Mouse (Mus musculus): Measurements from ENCODE around the gene Thap7. TPM values are rescaled to one million over a fixed set of nuclear protein-coding genes. Genes with fewer than 3 reads are reported as not detected.

Gene Thap7
- polyA plus RNA-seq, 1 experiment, result 214 TPM

GRCm38 (mm10) chr16:17508546-17509239, 22.2 kb downstream of the Thap7 start, which contains the start of gene Lztr1:
Lztr1 (plus strand) TSS chr16:17508688.
- no peak for TF ChIP-seq GATA1 (IDR thresholded peaks at IDR 0.05; ENCODE audit: low read length)

DNA sequence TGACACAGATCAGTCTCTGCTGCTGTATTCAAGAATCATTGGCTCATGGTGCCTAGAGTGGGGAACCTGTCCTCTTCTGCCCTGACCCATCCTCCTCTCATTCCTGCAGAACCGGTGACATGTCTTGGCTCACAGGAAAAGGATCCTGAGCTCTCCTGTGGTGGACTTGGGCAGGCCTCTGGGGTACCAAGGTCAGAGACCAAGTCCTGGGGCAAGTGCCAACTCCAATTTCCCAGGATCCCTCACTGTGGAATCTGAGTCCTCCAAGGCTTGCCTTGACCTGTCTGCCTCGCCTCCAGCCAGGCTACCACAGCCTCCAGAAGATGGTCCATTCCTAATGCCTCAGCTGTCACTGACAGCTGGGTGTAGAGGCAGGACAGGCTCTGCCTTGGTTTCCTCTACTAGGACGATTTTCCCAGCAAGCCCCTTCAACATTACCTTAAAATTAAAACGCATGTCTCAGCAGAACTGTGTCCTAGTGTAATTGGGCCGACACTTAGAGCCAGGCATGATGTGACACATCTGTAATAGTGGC, 23.9 kb downstream of the Thap7 start:
- no peak for TF ChIP-seq GATA1 (IDR thresholded peaks at IDR 0.05; ENCODE audit: low read length)

DNA sequence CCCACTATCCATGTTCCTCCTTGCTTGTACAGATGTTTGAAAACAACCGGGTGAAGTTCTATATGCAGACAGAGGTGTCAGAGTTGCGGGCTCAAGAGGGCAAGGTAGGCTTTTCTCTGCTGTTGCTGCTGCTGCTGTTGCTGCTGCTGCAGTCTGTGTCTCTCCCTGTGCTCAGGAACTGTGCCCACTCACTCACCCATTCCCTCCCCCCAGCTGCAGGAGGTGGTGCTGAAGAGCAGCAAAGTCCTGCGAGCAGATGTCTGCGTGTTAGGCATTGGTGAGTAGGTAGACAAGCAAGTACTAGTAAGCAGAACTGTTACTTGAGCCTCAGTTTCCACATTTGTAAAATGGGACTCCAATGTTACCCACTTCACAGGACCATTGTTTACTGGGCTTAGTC, 28.3 kb downstream of the Thap7 start:
- TF ChIP-seq GATA1 (IDR thresholded peaks at IDR 0.05; ENCODE audit: low read length), result no peak

DNA sequence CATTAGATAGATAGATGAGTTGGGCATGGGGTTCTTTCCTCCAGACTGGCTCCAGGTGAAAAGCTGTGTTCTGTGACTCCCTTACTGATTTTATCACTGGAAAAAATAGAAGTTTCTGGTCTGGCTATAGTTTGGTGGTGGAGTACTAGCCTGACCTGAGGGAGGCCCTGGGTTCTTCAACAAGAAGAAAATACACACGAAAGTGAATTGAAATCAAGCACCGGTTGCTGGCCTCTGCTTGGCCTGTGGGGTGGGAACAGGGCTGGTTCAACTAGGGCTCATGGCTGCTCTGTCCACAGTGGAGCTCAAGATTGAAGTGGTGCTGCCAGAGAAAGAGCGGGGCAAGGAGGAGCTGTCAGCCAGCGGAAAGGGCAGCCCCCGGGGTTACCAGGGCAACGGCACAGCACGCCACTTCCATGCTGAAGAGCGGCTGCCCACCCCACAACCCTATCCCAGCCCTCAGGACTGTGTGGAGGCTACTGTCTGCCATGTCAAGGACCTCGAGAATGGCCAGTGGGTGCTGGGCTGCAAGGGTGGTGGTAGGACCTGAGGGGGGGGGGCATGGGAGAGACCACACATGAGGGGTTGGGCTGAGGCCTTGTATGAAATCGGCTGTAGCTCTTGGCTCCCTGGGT, 31.6 kb downstream of the Thap7 start:
- TF ChIP-seq GATA1 (IDR thresholded peaks at IDR 0.05; ENCODE audit: low read length), result no peak

DNA sequence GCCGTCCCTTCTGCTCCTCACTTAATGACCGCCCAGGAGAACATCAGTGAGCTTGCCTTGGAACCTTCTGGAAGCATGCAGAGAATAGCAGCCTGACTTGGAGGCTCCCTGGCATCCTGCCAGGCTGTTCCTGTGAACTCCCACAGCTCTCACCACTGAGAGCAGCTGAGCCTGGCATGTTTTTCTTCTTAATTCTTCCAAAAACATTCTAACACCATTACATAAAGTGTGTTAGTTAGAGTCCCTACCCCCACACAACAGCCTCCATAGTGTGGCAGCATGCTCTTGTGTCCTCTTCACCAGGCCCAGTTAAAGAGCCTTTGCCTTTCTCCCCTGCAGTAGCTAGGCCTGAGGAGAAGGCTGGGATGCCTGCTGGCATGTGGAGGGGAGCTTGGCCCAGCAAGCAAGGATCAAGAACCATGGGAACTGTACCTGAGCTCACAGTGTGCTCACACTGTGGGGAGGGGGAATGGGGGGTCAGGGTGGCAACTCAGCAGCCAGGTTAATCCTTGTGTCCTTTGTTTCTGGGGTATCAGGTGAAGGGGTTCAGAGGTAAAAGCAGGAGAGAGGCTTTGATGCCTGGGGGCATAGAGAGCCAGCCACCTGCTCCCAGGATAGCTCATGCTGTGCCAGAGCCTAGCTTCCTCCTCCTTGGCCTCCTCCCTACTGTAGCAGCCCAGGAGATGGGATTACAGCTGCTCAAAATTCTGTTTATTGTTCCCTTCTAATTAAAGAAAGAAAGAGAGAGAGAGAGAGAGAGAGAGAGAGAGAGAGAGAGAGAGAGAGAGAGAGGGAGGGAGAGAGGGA, 34.2 kb downstream of the Thap7 start:
- TF ChIP-seq GATA1 (IDR thresholded peaks at IDR 0.05; ENCODE audit: low read length), result no peak

GRCm38 (mm10) chr16:17491896-17492561, 38.9 kb downstream of the Thap7 start:
- TF ChIP-seq GATA1 (IDR thresholded peaks at IDR 0.05; ENCODE audit: low read length), result no peak

DNA sequence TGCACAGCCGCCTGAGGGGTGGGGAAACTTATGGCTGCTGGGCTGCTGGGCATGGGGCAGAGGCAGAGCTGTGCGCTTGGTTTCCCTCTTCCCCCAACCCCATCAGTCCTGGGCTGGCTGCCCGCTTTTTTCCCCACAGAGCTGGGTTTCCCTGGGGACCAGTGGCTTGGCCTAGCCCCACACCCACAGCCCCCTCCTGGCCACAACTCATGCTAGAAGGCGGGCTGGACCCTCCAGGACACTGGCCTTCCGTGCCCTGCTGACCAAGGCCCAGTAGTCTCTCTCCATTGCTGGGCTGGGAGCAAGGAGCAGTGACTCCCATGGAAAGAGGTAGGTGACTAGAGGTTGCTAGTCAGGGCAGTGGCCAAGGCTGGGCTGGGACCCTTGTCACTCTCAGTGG, 39.8 kb downstream of the Thap7 start:
- TF ChIP-seq GATA1 (IDR thresholded peaks at IDR 0.05; ENCODE audit: low read length), result no peak

GRCm38 (mm10) chr16:17489469-17490111, 41.3 kb downstream of the Thap7 start, which contains the start of gene Aifm3:
Aifm3 (plus strand) TSS chr16:17489611.
- no peak for TF ChIP-seq GATA1 (IDR thresholded peaks at IDR 0.05; ENCODE audit: low read length)

GRCm38 (mm10) chr16:17488478-17489468, 42.2 kb downstream of the Thap7 start:
- TF ChIP-seq GATA1 (IDR thresholded peaks at IDR 0.05; ENCODE audit: low read length), result no peak

- TF ChIP-seq GATA1 (IDR thresholded peaks at IDR 0.05; ENCODE audit: low read length), result no peak
These were observed 44.4 kb downstream of the Thap7 start for GRCm38 (mm10) chr16:17486505-17486904.

DNA sequence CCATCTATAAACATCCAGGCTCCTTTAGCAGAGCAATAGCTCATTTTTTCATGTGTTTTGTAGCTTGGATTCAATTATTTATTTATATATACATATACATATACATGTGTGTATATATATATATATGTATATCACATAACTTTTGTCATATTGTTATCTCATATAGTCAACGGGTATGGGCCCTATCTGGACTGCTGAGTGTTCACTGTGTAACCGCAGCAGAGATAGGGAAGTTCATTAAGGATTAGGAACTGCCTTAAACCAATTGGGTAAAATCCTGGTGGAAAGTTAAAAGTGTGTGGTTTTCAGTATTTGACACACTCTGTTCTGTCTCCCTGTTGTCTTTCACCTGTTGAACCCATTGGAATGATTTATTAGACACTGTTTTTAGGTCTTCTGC, 49.5 kb downstream of the Thap7 start:
- TF ChIP-seq GATA1 (IDR thresholded peaks at IDR 0.05; ENCODE audit: low read length), result peak; percentile 66

DNA sequence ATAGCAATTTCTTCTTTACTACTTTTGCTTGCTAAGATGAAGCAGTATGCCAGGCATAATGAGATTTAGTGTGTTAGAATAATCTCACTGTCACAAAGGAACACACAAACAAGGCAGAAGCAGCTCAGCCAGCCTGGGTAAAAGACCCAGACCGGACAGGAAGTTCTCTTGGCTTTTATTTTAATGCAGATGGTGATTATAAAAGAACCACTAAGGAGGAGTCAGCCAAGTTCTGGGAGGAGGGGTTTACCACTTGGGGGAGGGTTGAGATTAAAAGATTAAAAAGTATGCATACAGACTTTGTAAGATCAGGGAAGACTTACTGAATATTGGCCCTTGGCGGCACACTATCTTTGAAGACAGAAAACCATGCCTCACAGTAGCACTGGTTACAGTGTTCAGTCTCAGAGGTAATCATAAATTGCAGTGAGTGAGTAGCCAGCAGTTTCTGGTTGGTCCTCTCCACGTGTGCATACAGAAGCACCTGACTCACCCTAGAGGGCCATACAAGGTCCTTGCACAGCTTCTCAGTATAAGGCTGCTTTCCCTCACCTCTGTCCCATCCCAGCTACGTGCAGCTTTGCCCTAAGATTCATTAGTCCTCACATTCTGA, 52.5 kb downstream of the Thap7 start:
- no peak for TF ChIP-seq GATA1 (IDR thresholded peaks at IDR 0.05; ENCODE audit: low read length)

Other genes with a start within 250 kb of the Thap7 start
- not detected in 2 replicates for gene Serpind1, start 199.8 kb downstream of the Thap7 start, polyA plus RNA-seq (2012)
- gene Snap29, start 125.2 kb downstream of the Thap7 start, polyA plus RNA-seq (2012), result 5.3 and 6.1 TPM in 2 replicates
- gene Pi4ka, start 124.8 kb downstream of the Thap7 start, polyA plus RNA-seq (2012), result 11.6 and 20.2 TPM in 2 replicates
- 22.8 and 23.1 TPM in 2 replicates for gene Crkl, start 79.1 kb downstream of the Thap7 start, polyA plus RNA-seq (2012)
- not detected in 2 replicates for gene Aifm3, start 41.5 kb downstream of the Thap7 start, polyA plus RNA-seq (2012)
- gene Lztr1, start 22.4 kb downstream of the Thap7 start, polyA plus RNA-seq (2012), result 19.1 and 41.2 TPM in 2 replicates
- gene Lrrc74b, start 30.1 kb upstream of the Thap7 start, polyA plus RNA-seq (2012), result 0.05 TPM in 1 of 2 replicates, not detected in the other
- gene P2rx6, start 30.7 kb upstream of the Thap7 start, polyA plus RNA-seq (2012), result 0.03 TPM in 1 of 2 replicates, not detected in the other
- not detected in 2 replicates for gene Slc7a4, start 52.1 kb upstream of the Thap7 start, polyA plus RNA-seq (2012)
- gene Smpd4, start 88.2 kb upstream of the Thap7 start, polyA plus RNA-seq (2012), result 16.9 and 31.4 TPM in 2 replicates
- gene Ccdc74a, start 115.3 kb upstream of the Thap7 start, polyA plus RNA-seq (2012), result 6.1 and 7.5 TPM in 2 replicates
- gene Med15, start 201.8 kb upstream of the Thap7 start, polyA plus RNA-seq (2012), result 176 and 227 TPM in 2 replicates
- gene Klhl22, start 228.5 kb upstream of the Thap7 start, polyA plus RNA-seq (2012), result not detected in 2 replicates